Mouse (Mus musculus) forelimb bud, embryonic 11.5 days (tissue): ENCODE measurements around the gene Msl2.

Experiments
- DNase-seq: peaks from one replicate; pipeline ENCODE4 v3.0.0-alpha.2; 2012; ENCODE audit warnings: low read depth, low spot score

Msl2 gene

DNA sequence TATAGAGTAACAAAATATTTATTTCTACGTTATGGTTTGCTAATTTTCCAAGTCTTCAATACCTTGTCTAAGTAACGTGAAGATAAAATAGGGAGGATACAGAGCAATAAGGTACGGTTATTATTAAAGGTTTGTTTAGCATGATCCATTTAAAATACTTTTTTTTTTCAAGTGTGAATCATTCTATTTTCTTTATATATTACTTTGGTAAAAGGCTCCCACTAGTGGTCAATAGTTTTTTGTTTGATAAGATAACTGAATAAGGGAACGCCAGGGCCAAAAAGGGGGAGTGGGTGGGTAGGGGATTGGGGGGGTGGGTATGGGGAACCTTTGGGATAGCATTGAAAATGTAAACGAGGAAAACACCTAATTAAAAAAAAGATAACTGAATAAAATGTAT is 79.0 kb downstream of the Msl2 start:
- DNase-seq = no peak
